Mouse (Mus musculus) heart, embryonic 12.5 days (tissue): ENCODE measurements at regions not wholly inside any gene's neighbourhood (a gene's known extent, or its start where the extent isn't known, plus 50 kb on each side); places are given as distances from the start of the nearest gene placed in this dataset.
"Not testable (repeated sequence)": the region's sequence is repeated elsewhere in the genome, so short reads cannot be mapped to it uniquely, and the experiment has no call there.

ENCODE experiments used
- ATAC-seq: fragments of 200-750 bp; cut with Nextera tagmentation; 2 replicates; pipeline ENCODE4 v1.8.0; 2017; ENCODE audit warnings: moderate TSS enrichment, moderate library complexity; ENCODE audit not compliant: insufficient number of reproducible peaks, low FRiP score
- H3K27ac ChIP-seq: fragments of 300-500 bp; sonication (generic); 2 replicates; pipeline ENCODE4 v1.5.1; 2016; ENCODE audit warnings: mild to moderate bottlenecking, moderate library complexity; ENCODE audit not compliant: poor library complexity, severe bottlenecking
- H3K27me3 ChIP-seq: fragments of 300-500 bp; sonication (generic); replicated peaks from 2 replicates; pipeline ENCODE4 v1.6.1; 2016; ENCODE audit warnings: mild to moderate bottlenecking, moderate library complexity
- H3K36me3 ChIP-seq: fragments of 300-500 bp; sonication (generic); 2 replicates; pipeline ENCODE4 v1.6.1; 2016; ENCODE audit warnings: mild to moderate bottlenecking, moderate library complexity
- H3K4me1 ChIP-seq: fragments of 300-500 bp; sonication (generic); replicated peaks from 2 replicates; pipeline ENCODE4 v1.6.1; 2016; ENCODE audit warnings: mild to moderate bottlenecking
- H3K4me2 ChIP-seq: fragments of 300-500 bp; sonication (generic); 2 replicates; pipeline ENCODE4 v1.6.1; 2016; ENCODE audit warnings: mild to moderate bottlenecking, moderate library complexity
- H3K4me3 ChIP-seq: fragments of 300-500 bp; sonication (generic); 2 replicates; pipeline ENCODE4 v1.5.1; 2016; ENCODE audit warnings: mild to moderate bottlenecking
- H3K9ac ChIP-seq: fragments of 300-500 bp; sonication (generic); 2 replicates; pipeline ENCODE4 v1.6.1; 2016; ENCODE audit warnings: mild to moderate bottlenecking, moderate library complexity
- H3K9me3 ChIP-seq: fragments of 300-500 bp; sonication (generic); replicated peaks from 2 replicates; pipeline ENCODE4 v1.6.1; 2016; ENCODE audit warnings: mild to moderate bottlenecking, moderate library complexity
- WGBS: fragments of 180-500 bp; shearing (Covaris S2); methylation state at CpG from one replicate; pipeline ENCODE4 v1.1.7; 2016; 5-methylcytosine and 5-hydroxymethylcytosine counted together

DNA sequence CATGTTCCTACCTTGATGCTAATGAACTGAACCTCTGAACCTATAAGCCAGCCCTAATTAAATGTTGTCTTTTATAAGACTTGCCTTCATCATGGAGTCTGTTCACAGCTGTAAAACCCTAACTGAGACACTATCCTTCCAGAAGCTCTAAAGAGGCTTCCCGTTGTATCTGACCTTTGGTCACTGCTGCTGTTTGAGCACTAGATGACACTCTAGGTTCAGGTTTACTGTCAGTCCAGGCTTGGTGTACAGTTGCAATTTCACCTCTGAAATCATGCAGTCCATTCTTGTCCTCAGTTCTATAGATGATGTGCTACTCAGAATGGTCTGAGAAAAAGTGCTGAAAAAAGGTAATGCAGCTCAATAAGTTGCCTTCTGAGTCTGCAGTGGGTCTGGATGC lies 221.9 kb upstream of the Zpld1 start:
- no peak overlapping the region for H3K4me3 ChIP-seq
- no peak for ATAC-seq
- no peaks in the 10 kb centered on the region for H3K9me3 ChIP-seq
- 63% methylated on average over 1 of the region's 1 CpGs for WGBS
- H3K4me2 ChIP-seq, result no peak overlapping the region
- no peak overlapping the region for H3K9ac ChIP-seq
- H3K27me3 ChIP-seq, result no peaks in the 10 kb centered on the region
- H3K4me1 ChIP-seq, result no peaks in the 10 kb centered on the region
- H3K36me3 ChIP-seq, result no peaks in the 10 kb centered on the region
- H3K27ac ChIP-seq, result no peak overlapping the region

DNA sequence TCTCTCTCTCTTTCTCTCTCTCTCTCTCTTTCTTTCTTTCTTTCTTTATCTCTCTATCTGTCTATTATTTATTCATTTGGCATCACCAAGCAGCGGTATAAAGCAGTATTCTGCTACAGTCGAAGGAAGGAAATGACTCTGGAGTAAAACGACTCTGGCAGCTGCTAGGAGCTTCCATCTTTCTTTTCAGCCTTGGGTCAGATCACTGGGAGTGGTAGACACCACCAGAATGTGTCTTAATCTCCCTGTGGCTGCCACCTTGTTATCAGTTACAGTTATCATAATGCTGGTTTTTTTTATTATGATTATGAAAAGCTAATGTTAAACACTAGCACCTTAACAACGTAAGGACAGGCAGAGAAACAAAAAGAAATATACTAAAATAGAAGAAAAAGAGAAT lies 219.2 kb upstream of the Zpld1 start:
- 73% methylated on average over 4 of the region's 4 CpGs for WGBS
- H3K27me3 ChIP-seq, result no peaks in the 10 kb centered on the region
- H3K9me3 ChIP-seq, result no peaks in the 10 kb centered on the region
- no peak overlapping the region for H3K4me2 ChIP-seq
- H3K4me3 ChIP-seq, result no peak overlapping the region
- H3K9ac ChIP-seq, result no peak overlapping the region
- no peak overlapping the region for H3K27ac ChIP-seq
- no peaks in the 10 kb centered on the region for H3K36me3 ChIP-seq
- ATAC-seq, result no peak
- no peaks in the 10 kb centered on the region for H3K4me1 ChIP-seq

DNA sequence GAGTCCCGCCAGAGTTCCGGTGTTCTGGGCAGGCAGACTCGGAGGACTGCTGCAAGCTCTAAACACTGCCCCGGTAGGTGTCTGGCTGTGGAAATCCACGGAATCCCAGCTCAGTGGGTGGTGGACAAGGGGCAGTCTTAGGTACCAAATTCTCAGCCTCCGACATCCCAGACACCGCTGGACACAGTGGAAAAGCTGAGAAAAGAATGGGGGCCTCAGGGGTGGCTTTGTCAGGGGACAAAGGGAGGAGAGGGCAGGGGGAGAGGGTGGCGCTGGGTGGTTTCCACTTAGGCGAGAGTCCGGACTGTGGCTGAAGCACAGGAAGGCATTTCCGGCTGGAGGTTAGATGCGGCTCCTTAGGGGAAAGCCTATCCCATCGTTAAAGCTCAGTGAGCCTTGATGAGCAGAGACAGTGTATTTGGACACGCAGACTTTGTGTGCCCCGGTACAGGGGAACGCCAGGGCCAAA lies 217.5 kb upstream of the Zpld1 start:
- no peaks in the 10 kb centered on the region for H3K36me3 ChIP-seq
- 60% methylated on average over 16 of the region's 16 CpGs for WGBS
- H3K4me2 ChIP-seq, result peak overlapping the region; percentile 31; the same call in 1 of the 2 replicates
- no peak overlapping the region for H3K4me3 ChIP-seq
- H3K9ac ChIP-seq, result no peak overlapping the region
- no peak for ATAC-seq
- H3K27ac ChIP-seq, result no peak overlapping the region
- no peaks in the 10 kb centered on the region for H3K27me3 ChIP-seq
- H3K4me1 ChIP-seq, result no peaks in the 10 kb centered on the region
- H3K9me3 ChIP-seq, result no peaks in the 10 kb centered on the region

DNA sequence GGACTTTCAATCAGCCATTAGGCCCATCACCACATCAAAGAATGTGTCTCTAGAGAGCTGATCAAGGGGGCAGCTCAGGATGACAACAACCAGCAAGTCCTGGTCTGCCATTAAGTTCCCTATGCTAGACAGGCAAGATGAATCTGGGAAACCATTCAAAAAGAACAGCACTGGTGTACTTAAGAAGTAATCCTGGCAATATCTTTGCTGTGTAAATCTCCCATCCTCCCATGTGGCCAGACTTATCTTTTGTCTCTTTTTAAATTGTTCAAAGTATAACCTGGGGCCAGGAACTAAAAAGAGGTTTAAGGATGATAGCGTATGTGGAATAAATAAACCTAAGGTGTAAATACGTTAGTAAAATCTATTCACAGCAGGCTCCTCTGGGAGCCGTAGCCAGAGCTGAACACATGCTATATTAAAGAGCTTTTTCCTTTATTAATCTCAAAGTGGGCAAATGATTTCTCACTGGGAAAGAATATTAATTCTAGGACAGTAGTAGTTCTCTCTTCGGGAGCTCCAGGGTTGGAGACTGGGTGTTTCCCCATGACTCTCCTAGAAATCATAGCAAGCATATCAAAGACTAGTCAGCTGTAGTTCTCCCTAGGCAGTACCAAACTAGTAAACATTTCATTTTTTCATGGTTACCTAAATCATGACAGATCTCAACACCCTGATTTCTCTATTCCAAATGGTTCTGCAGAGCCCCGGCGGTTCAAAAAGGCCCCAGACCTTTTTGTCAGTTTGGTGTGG lies 216.8 kb upstream of the Zpld1 start:
- no peaks in the 10 kb centered on the region for H3K36me3 ChIP-seq
- H3K4me2 ChIP-seq, result no peak overlapping the region
- no peaks in the 10 kb centered on the region for H3K4me1 ChIP-seq
- H3K27ac ChIP-seq, result no peak overlapping the region
- ATAC-seq, result no peak
- 86% methylated on average over 6 of the region's 6 CpGs for WGBS
- no peaks in the 10 kb centered on the region for H3K27me3 ChIP-seq
- H3K4me3 ChIP-seq, result no peak overlapping the region
- H3K9ac ChIP-seq, result no peak overlapping the region
- H3K9me3 ChIP-seq, result no peaks in the 10 kb centered on the region

DNA sequence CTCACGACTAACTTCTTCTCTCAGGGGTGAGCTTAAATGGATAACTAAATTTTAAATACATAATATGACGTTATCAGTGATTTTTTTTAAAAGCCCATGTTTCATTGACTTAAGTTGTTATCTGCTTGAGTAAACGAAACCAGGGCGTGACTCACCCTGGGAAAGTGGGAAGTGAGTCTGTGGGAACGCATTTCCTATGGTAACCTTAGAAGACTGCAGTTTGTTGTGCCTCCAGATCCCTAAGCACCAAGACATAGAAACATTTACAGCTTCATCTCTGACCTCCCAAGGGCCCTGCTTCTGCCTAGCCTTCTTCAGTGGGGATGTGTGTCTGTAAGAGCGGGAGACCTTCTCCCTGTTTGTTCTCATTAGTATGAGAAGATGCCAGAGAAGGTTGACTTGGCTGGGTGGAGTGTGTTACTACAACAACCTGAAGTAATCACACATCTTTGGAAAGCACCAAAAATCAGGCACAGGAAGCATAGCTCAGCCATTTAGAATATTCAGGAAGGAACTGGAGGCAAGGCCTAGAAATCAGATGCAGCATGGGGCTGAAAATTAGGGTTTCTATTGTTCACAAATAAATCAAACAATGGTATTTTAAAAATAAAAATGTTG lies 207.1 kb upstream of the Zpld1 start:
- no peak overlapping the region for H3K4me2 ChIP-seq
- no peaks in the 10 kb centered on the region for H3K9me3 ChIP-seq
- no peaks in the 10 kb centered on the region for H3K36me3 ChIP-seq
- ATAC-seq, result no peak
- no peak overlapping the region for H3K27ac ChIP-seq
- no peak overlapping the region for H3K9ac ChIP-seq
- WGBS, result 32% methylated on average over 6 of the region's 6 CpGs
- peaks cover 4% of the 10 kb centered on the region; the same call in 1 of the 2 replicates for H3K4me1 ChIP-seq
- H3K4me3 ChIP-seq, result no peak overlapping the region
- no peaks in the 10 kb centered on the region for H3K27me3 ChIP-seq

DNA sequence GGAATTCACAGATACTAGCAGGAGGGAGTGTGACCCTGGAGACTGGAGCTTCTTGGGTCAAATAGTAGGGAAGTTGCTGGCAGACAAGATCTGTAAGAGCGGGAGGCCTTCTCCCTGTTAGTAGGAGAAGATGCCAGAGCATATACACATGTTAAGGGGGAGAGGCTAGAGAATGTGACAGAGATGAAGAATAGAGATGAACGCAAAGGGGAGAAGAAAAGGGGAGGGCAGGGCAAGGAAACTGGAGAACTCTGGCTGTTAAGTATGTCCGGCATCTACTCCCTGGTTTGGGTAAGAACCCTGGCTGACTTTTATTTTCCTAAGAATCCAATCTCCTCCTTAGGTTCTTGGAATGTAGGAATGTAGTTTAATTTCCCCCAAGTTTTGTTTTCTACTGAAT lies 206.5 kb upstream of the Zpld1 start:
- Histone ChIP-seq H3K4me2 (no peak overlapping the region), H3K27ac (no peak overlapping the region), H3K4me3 (no peak overlapping the region), H3K9me3 (no peaks in the 10 kb centered on the region), H3K27me3 (no peaks in the 10 kb centered on the region), H3K9ac (no peak overlapping the region), H3K4me1 (peaks cover 4% of the 10 kb centered on the region; the same call in 1 of the 2 replicates), H3K36me3 (no peaks in the 10 kb centered on the region)
- no peak for ATAC-seq
- 64% methylated on average over 3 of the region's 3 CpGs for WGBS

DNA sequence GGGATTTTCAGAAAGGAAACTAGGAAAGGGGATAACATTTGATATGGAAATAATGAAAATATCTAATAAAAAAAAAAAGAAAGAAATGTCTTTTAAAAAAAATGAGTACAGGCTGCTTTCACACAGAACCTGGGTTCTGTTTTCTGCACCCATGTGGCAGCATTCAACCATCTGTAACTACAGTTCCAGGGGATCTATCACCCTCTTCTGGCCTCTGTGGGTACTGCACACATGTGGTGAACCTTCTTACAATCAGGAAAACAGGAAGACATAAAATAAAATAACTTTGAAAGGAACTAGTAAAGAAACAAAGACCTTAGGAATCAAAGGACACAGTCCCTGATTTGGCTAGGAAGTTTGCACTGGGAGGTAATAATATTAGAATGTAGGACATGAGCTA lies 205.5 kb upstream of the Zpld1 start:
- peaks cover 4% of the 10 kb centered on the region; the same call in 1 of the 2 replicates for H3K4me1 ChIP-seq
- no peaks in the 10 kb centered on the region for H3K9me3 ChIP-seq
- no peak overlapping the region for H3K27ac ChIP-seq
- H3K27me3 ChIP-seq, result no peaks in the 10 kb centered on the region
- H3K36me3 ChIP-seq, result no peaks in the 10 kb centered on the region
- H3K4me2 ChIP-seq, result no peak overlapping the region
- no peak overlapping the region for H3K9ac ChIP-seq
- H3K4me3 ChIP-seq, result no peak overlapping the region
- ATAC-seq, result no peak

DNA sequence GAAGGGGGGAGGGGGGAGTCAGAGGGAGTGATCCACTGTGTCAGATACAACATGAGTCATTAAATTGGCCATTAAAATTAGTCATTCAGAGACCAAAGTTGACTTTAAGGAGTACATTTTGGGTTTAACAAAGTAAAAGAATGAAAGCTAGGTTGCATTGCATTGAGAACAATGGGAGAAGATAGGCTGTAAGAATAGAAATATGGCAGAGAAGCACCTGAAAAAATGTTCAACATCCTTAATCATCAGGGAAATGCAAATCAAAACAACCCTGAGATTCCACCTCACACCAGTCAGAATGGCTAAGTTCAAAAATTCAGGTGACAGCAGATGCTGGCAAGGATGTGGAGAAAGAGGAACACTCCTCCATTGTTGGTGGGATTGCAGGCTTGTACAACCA lies 202.0 kb upstream of the Zpld1 start:
- H3K4me3 ChIP-seq, H3K4me1 ChIP-seq, H3K27me3 ChIP-seq, H3K9ac ChIP-seq, H3K9me3 ChIP-seq, ATAC-seq, H3K27ac ChIP-seq, H3K36me3 ChIP-seq, H3K4me2 ChIP-seq: not testable (repeated sequence)

DNA sequence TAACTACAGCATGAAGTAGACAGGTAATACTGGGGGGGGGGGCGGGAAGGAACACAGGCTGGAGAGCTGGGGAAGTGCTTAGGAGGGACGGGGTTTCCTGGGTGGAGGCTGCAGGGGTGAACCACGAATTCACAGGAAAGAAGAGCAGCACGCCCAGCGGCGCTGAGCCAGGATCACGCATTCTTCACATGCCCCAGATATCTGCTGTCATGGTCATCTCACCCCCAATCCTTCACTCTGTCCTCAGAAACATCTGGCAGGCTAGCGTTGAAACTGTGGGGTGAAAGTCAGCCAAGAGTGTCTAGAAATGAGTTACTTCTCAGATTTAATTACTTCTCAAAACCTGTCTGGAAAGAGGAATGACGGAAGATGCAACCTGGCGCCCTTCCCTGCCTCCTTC lies 197.3 kb upstream of the Zpld1 start:
- Histone ChIP-seq H3K4me3 (no peak overlapping the region), H3K27me3 (no peaks in the 10 kb centered on the region), H3K4me2 (no peak overlapping the region), H3K9me3 (peaks cover 7% of the 10 kb centered on the region; the same call in 1 of the 2 replicates), H3K36me3 (no peaks in the 10 kb centered on the region), H3K27ac (no peak overlapping the region), H3K9ac (no peak overlapping the region), H3K4me1 (peaks cover 4% of the 10 kb centered on the region; the same call in 1 of the 2 replicates)
- ATAC-seq, result no peak
- WGBS, result 34% methylated on average over 9 of the region's 10 CpGs

DNA sequence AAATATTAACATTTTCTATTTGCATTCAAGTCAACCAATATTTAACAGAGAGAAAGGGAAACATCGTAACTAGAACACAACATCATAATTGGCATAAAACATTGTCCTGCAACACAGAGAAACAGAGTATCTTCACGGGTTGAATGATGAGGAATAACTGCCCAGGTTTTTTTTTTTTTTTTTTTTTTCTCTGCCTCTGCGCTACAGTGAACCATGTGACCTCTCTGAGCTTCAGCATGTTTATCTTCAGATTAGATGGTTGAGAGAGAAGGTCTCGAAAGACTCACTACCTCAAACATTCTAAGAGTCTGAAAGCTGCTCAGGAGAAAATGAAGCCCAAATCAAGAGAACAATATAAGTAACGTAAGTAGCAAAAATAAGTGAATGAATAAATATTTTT lies 196.4 kb upstream of the Zpld1 start:
- no peak overlapping the region for H3K27ac ChIP-seq
- no peaks in the 10 kb centered on the region for H3K27me3 ChIP-seq
- no peak overlapping the region for H3K4me2 ChIP-seq
- no peak overlapping the region for H3K9ac ChIP-seq
- WGBS, result 49% methylated on average over 5 of the region's 5 CpGs
- no peak overlapping the region for H3K4me3 ChIP-seq
- peaks cover 4% of the 10 kb centered on the region; the same call in 1 of the 2 replicates for H3K4me1 ChIP-seq
- H3K36me3 ChIP-seq, result no peaks in the 10 kb centered on the region
- no peak for ATAC-seq
- H3K9me3 ChIP-seq, result peaks cover 7% of the 10 kb centered on the region; the same call in 1 of the 2 replicates

DNA sequence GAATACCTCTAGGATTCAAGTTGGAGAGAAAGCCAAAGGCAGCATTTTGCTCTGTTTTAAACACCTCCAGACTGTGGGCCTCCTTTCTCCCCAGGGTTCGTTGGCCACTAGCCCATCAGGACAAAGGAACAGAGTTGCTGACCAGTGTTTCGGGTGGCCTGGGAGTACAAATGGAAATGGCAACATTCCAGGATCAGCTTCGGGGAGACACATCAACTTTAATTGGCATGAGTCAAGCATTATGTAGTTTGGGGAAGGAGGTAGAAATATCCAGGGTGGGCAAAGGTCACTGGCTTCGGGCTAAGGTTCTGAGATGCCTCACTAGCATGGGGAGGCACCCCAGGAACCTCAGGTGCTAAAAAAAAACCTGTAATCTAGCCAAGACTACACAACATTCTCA lies 194.3 kb upstream of the Zpld1 start:
- Histone ChIP-seq H3K4me1 (peaks cover 4% of the 10 kb centered on the region; the same call in 1 of the 2 replicates), H3K4me3 (no peak overlapping the region), H3K27me3 (no peaks in the 10 kb centered on the region), H3K9me3 (peaks cover 7% of the 10 kb centered on the region; the same call in 1 of the 2 replicates), H3K36me3 (no peaks in the 10 kb centered on the region), H3K4me2 (no peak overlapping the region), H3K9ac (no peak overlapping the region), H3K27ac (no peak overlapping the region)
- 68% methylated on average over 4 of the region's 4 CpGs for WGBS
- no peak for ATAC-seq
